Mouse (Mus musculus): ENCODE data around the gene Ptrh2.

DNA sequence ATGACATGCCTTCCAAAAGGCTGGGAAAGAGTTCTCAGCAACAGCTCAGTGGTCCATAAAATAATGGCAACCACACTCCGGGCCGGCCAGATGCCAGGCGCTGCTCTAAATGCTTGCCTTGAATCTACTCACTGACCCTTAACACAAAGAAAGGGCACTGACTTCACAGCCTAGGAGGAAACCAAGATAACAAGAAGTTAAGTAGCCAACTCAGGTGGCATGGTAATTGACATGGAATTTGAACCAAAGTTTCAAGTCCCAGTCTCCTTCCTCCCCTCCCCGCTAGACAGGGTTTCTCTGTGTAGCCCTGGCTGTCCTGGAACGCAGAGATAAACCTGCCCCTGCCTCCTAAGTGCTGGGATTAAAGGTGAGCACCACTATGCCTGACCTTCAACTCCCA, 4.8 kb upstream of the Ptrh2 start:
- TF ChIP-seq CTCF (IDR thresholded peaks at IDR 0.05; ENCODE audit: extremely low read depth, insufficient read depth, insufficient read length, insufficient replicate concordance) (no peak), POLR2A (IDR thresholded peaks at IDR 0.05; ENCODE audit: low read depth, low read length) (no peak)
